Mouse (Mus musculus): ENCODE measurements around the gene C1d.

GRCm38 (mm10) chr11:17256813-17257365 lies 490 bp upstream of the C1d start:
- TF ChIP-seq POLR2A (IDR thresholded peaks at IDR 0.05; ENCODE audit: borderline replicate concordance, extremely low read depth, low read depth, low read length) = no peak
- no peak for TF ChIP-seq CTCF (IDR thresholded peaks at IDR 0.05; ENCODE audit: insufficient read depth, low read length)
